Mouse (Mus musculus) erythroblast, embryonic 14.5 days (primary cell): ENCODE results near the gene Scamp2.

Experiments used
- GATA1 ChIP-seq: IDR thresholded peaks from 2 replicates; pipeline ENCODE4 v1.6.1; 2012; ENCODE audit warnings: low read length, inconsistent platforms, mixed read lengths
- TAL1 ChIP-seq: IDR thresholded peaks from 3 replicates; pipeline ENCODE4 v1.6.1; 2012; ENCODE audit warnings: low read length, inconsistent platforms, mixed read lengths

GRCm38 (mm10) chr9:57610359-57610826 is 49.6 kb downstream of the Scamp2 start:
- no peak for TF ChIP-seq TAL1
- TF ChIP-seq GATA1 = no peak
